Mouse (Mus musculus): ENCODE results near the gene Ppp6c. TPM values are rescaled to one million over a fixed set of nuclear protein-coding genes. Genes with fewer than 3 reads are reported as not detected.
"Not testable (repeated sequence)": the region's sequence is repeated elsewhere in the genome, so short reads cannot be mapped to it uniquely, and the experiment has no call there.

Ppp6c gene
- polyA plus RNA-seq (2014; fragmentation: Nextera tagmentation; extraction: Ambion mirVana): 79.8 and 84.2 TPM in 2 replicates

DNA sequence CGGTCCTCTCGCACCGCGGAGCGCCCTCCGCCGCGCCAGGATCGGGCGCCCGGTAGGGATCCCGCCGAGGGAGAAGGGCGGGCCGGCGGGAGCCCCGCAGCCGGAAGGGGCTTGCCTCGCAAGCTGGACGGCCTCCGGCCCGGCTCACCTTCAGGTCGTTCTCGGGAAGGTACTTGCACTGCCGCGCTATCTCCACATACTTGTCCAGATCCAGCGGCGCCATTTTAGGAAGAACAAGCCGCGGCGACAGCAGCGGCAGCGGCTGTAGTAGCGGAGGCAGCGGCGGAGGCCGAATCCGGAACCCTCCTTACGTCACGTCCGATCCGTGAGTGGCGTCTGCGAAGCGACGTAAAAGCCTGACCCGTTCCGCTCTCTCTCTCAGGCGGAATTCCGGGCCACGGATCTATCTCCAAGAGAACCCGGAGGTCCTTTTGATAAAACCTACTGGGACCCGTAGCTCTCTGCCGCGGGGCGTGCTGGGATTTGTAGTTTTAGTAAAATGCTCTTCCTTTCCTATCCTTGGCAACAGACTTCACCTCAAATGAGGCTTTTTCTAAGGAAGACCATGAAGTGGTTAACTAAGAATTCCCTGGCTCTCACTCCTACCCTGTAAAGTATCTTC is at the start of gene Ppp6c:
Gene Ppp6c, minus strand, starts transcription at position 433 of the 622 bp plus-strand sequence.
- Histone ChIP-seq H3K9me3 (ENCODE audit: low read depth, low read length) (no peaks in the 10 kb centered on the region), H3K4me2 (peak within 1 kb of the TSS; percentile 67), H3K4me3 (ENCODE audit: low read depth, low read length) (peak within 1 kb of the TSS; percentile 68), H3K4me1 (ENCODE audit: insufficient read depth) (0 out of 2 replicates have a peak, but pooled peaks cover 10% of the 10 kb centered on the region), H3K36me3 (ENCODE audit: insufficient read depth) (no peaks in the 10 kb centered on the region), H3K27me3 (ENCODE audit: insufficient read depth, low read length) (no peaks in the 10 kb centered on the region), H3K27ac (ENCODE audit: low read depth) (peak within 1 kb of the TSS; percentile 95), H3K9ac (peak within 1 kb of the TSS; percentile 87)
- DNase-seq (peak; percentile 99), ATAC-seq (ENCODE audit: insufficient read depth) (peak; percentile 98)
- WGBS: under 1% methylated on average over 51 of the region's 56 CpGs
- TF ChIP-seq CTCF (IDR thresholded peaks at IDR 0.05; ENCODE audit: low read depth): no peak

DNA sequence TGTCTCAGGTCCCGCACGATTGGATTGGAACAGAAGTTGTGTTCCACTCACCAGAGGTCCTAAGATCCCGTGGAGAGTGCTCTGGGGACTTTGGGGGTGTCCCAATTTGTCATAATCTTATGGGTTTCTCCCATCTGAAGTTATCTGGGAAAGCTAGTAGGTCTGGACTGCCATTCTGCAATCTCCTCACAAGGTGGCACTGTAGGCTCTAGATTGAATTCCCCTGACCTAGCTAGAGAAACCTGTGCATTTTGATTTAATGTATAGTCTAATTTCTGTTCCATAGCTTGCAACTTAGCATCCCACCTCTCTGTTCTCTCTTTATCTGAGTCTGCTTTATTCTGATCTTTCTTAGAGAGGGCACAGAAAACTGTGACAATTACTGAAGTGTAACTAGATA is 42.1 kb upstream of the Ppp6c start:
- no peaks in the 10 kb centered on the region for H3K27me3 ChIP-seq (ENCODE audit: insufficient read depth, low read length)
- H3K9ac ChIP-seq: no peak overlapping the region
- no peak overlapping the region for H3K4me2 ChIP-seq
- peak; percentile 69 for DNase-seq
- no peaks in the 10 kb centered on the region for H3K36me3 ChIP-seq (ENCODE audit: insufficient read depth)
- no peak overlapping the region for H3K4me3 ChIP-seq (ENCODE audit: low read depth, low read length)
- ATAC-seq (ENCODE audit: insufficient read depth): no peak
- WGBS: 44% methylated on average over 3 of the region's 3 CpGs
- no peaks in the 10 kb centered on the region for H3K9me3 ChIP-seq (ENCODE audit: low read depth, low read length)
- peak; percentile 64 for TF ChIP-seq CTCF (IDR thresholded peaks at IDR 0.05; ENCODE audit: low read depth)
- no peak overlapping the region for H3K27ac ChIP-seq (ENCODE audit: low read depth)
- no peaks in the 10 kb centered on the region for H3K4me1 ChIP-seq (ENCODE audit: insufficient read depth)

DNA sequence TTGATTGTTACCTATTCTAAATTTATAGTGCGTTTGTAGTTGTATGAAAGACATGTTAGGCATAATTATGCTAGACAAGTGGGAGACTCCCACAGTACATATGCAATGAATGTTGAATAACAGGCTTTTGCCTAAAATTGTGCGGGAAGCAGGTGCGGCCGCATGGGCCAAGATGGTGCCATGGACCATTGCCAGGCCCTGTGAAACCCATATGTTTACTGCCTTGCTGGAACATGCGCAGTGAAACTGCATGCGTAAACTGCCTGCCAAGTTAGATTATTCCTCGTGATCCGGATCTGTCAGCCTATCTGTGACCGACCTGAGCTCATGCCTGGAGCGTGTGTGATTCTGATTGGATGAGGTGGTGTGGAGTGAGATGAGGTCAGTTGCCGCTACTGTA is 26.0 kb upstream of the Ppp6c start:
- ATAC-seq (ENCODE audit: insufficient read depth); H3K4me1 ChIP-seq (ENCODE audit: insufficient read depth); H3K4me2 ChIP-seq; H3K9ac ChIP-seq; H3K27ac ChIP-seq (ENCODE audit: low read depth); H3K27me3 ChIP-seq (ENCODE audit: insufficient read depth, low read length); H3K9me3 ChIP-seq (ENCODE audit: low read depth, low read length); H3K36me3 ChIP-seq (ENCODE audit: insufficient read depth); DNase-seq; H3K4me3 ChIP-seq (ENCODE audit: low read depth, low read length): not testable (repeated sequence)
- 89% methylated on average over 11 of the region's 11 CpGs for WGBS

DNA sequence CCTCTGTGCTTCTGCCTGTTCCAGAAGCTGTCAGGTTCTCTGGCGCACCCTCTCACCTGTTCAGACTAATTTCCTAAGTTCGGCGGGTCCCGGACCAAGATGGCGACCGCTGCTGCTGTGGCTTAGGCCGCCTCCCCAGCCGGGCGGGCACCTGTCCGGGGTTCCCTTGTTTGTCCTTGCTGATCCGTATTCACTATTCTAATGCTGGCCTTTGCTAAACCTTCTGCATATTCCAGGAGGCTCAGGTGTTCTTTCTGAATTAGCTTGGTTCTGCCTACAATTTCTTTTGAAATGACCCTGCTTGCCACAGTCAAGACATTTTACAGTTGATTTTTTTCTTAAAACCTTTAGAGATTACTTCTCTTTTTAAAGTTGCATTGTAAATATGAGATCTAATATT is 20.6 kb upstream of the Ppp6c start:
- H3K27ac ChIP-seq (ENCODE audit: low read depth); H3K9ac ChIP-seq; H3K9me3 ChIP-seq (ENCODE audit: low read depth, low read length); H3K36me3 ChIP-seq (ENCODE audit: insufficient read depth); H3K27me3 ChIP-seq (ENCODE audit: insufficient read depth, low read length); DNase-seq; ATAC-seq (ENCODE audit: insufficient read depth); H3K4me3 ChIP-seq (ENCODE audit: low read depth, low read length); H3K4me2 ChIP-seq; H3K4me1 ChIP-seq (ENCODE audit: insufficient read depth): not testable (repeated sequence)
- 70% methylated on average over 9 of the region's 11 CpGs for WGBS

DNA sequence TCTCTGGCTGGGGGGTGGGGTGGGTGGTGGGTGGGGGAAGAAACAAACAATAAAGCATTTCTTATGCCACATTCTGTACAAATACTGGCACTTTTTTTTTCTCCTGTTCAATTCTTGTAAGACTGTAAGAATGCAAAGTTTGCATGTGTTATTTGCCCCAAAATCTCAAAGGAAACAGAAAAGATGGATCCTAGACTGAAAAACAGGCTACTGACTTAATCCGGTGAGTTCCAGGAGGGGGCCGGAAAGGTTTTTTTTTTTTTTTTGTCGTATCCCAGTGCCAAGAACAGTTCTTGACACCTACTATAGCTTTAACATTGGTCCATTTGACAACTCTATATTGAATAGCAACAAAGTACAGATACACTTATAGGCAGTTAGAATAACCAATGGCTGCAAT is 480 bp upstream of the Ppp6c start:
- WGBS: 29% methylated on average over 3 of the region's 3 CpGs
- no peak for DNase-seq
- Histone ChIP-seq H3K4me1 (ENCODE audit: insufficient read depth) (0 out of 2 replicates have a peak, but pooled peaks cover 10% of the 10 kb centered on the region), H3K4me3 (ENCODE audit: low read depth, low read length) (peak overlapping the region; percentile 68), H3K36me3 (ENCODE audit: insufficient read depth) (no peaks in the 10 kb centered on the region), H3K4me2 (peak overlapping the region; percentile 61), H3K27ac (ENCODE audit: low read depth) (peak overlapping the region; percentile 95), H3K9ac (peak overlapping the region; percentile 44), H3K27me3 (ENCODE audit: insufficient read depth, low read length) (no peaks in the 10 kb centered on the region), H3K9me3 (ENCODE audit: low read depth, low read length) (no peaks in the 10 kb centered on the region)
- ATAC-seq (ENCODE audit: insufficient read depth): peak; percentile 1; the same call in 1 of the 2 replicates
- TF ChIP-seq CTCF (IDR thresholded peaks at IDR 0.05; ENCODE audit: low read depth): no peak

DNA sequence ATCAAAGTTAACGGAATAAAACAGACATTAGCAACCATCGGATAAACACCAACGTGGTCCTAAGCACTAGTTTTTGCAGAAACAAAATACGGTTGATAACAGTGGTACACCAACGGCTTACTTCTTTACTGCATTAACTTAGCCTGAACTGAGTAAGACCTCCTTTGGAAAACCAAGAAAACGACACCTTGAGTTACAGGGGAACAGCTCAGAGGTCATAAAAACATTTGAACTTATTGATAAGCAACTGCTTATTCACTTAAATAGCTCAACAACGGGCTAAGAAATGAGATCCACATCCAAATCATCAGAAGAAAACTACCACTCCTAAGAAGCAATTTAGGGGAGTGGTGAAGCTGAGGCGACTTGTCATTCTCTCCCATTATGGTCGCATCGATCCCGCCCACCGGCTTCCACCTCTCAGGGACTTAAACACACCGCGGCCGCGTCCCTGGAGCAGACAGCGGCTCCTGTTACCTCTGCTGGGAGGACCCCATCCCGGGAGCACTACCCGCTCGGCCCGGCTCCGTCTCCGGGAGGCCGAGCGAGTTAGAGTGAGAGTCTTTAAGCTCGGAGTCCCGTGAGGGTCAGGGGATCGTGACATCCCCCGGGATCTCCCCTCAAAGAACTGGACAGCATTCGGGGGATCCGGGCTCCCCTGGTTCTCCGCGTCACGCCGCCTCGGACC is 776 bp downstream of the Ppp6c start:
- H3K27ac ChIP-seq (ENCODE audit: low read depth): peak overlapping the region; percentile 95
- WGBS: 4% methylated on average over 21 of the region's 36 CpGs
- H3K36me3 ChIP-seq (ENCODE audit: insufficient read depth); H3K9me3 ChIP-seq (ENCODE audit: low read depth, low read length); H3K27me3 ChIP-seq (ENCODE audit: insufficient read depth, low read length); H3K4me1 ChIP-seq (ENCODE audit: insufficient read depth): not testable (repeated sequence)
- peak overlapping the region; percentile 67 for H3K4me2 ChIP-seq
- ATAC-seq (ENCODE audit: insufficient read depth): peak; percentile 48
- H3K9ac ChIP-seq: peak overlapping the region; percentile 87
- H3K4me3 ChIP-seq (ENCODE audit: low read depth, low read length): peak overlapping the region; percentile 68
- DNase-seq: peak; percentile 6

DNA sequence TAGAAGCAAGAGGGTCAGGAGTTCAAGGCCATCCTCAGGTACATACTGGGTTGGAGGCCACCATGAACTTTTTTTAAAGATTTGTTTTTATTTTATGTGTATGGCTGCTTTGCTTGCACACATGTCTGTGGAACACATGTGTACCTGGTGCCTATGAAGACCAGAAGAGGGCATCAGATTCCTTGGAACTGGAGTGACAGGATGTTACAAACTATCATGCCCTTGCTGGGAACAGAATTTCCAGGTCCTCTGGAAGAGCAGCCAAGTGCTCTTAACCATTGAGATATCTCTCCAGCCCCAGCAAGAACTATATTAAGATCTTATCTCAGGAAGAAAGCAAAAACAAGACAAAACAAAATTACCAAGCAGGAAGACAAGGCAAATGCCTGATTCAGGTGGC is 1.6 kb downstream of the Ppp6c start:
- H3K4me1 ChIP-seq (ENCODE audit: insufficient read depth): 0 out of 2 replicates have a peak, but pooled peaks cover 10% of the 10 kb centered on the region
- H3K36me3 ChIP-seq (ENCODE audit: insufficient read depth): no peaks in the 10 kb centered on the region
- peak overlapping the region; percentile 68 for H3K4me3 ChIP-seq (ENCODE audit: low read depth, low read length)
- peak overlapping the region; percentile 67 for H3K4me2 ChIP-seq
- H3K9me3 ChIP-seq (ENCODE audit: low read depth, low read length): no peaks in the 10 kb centered on the region
- peak; percentile 6 for DNase-seq
- H3K27ac ChIP-seq (ENCODE audit: low read depth): no peak overlapping the region
- H3K27me3 ChIP-seq (ENCODE audit: insufficient read depth, low read length): no peaks in the 10 kb centered on the region
- no peak for TF ChIP-seq CTCF (IDR thresholded peaks at IDR 0.05; ENCODE audit: low read depth)
- H3K9ac ChIP-seq: peak overlapping the region; percentile 29
- ATAC-seq (ENCODE audit: insufficient read depth): no peak
